Mouse (Mus musculus) naive thymus-derived CD4-positive, alpha-beta T cell, adult 2 months (primary cell): ENCODE measurements around the gene Mical3.

Experiments used
- DNase-seq: peaks from one replicate; pipeline ENCODE4 v3.0.0-alpha.2; 2011; ENCODE audit warnings: low read depth

Mical3 gene

GRCm38 (mm10) chr6:121084050-121084480, 46.7 kb downstream of the Mical3 start:
- DNase-seq: no peak

- DNase-seq: no peak
Measured at GRCm38 (mm10) chr6:121082094-121082473, 48.7 kb downstream of the Mical3 start.

- no peak for DNase-seq
Measured at GRCm38 (mm10) chr6:121081288-121082093, 49.3 kb downstream of the Mical3 start.

GRCm38 (mm10) chr6:121078175-121078574, 52.6 kb downstream of the Mical3 start:
- no peak for DNase-seq

- no peak for DNase-seq
Measured at GRCm38 (mm10) chr6:121076929-121077566, 53.8 kb downstream of the Mical3 start.

GRCm38 (mm10) chr6:121075763-121076162, 55.0 kb downstream of the Mical3 start:
- no peak for DNase-seq

- no peak for DNase-seq
Measured at GRCm38 (mm10) chr6:121073312-121073711, 57.5 kb downstream of the Mical3 start.

GRCm38 (mm10) chr6:121072615-121073014, 58.2 kb downstream of the Mical3 start:
- DNase-seq: no peak

- peak; percentile 41 for DNase-seq
Measured at GRCm38 (mm10) chr6:121070584-121071230, 60.1 kb downstream of the Mical3 start.

GRCm38 (mm10) chr6:121069156-121069555, 61.6 kb downstream of the Mical3 start:
- DNase-seq: no peak

- DNase-seq: no peak
Measured at GRCm38 (mm10) chr6:121068087-121068464, 62.7 kb downstream of the Mical3 start.

GRCm38 (mm10) chr6:121067426-121068086, 63.2 kb downstream of the Mical3 start:
- DNase-seq: no peak

GRCm38 (mm10) chr6:121066761-121067160, 64.0 kb downstream of the Mical3 start:
- DNase-seq: no peak

- peak; percentile 40 for DNase-seq
Measured at GRCm38 (mm10) chr6:121064356-121065015, 66.3 kb downstream of the Mical3 start.

- peak; percentile 36 for DNase-seq
Measured at GRCm38 (mm10) chr6:121063771-121064170, 67.0 kb downstream of the Mical3 start.

- DNase-seq: peak; percentile 81
Measured at GRCm38 (mm10) chr6:121062891-121063408, 67.8 kb downstream of the Mical3 start.

GRCm38 (mm10) chr6:121058039-121058438, 72.8 kb downstream of the Mical3 start:
- peak; percentile 60 for DNase-seq

- DNase-seq: no peak
Measured at GRCm38 (mm10) chr6:121057181-121057956, 73.4 kb downstream of the Mical3 start.

GRCm38 (mm10) chr6:121055496-121055895, 75.3 kb downstream of the Mical3 start:
- no peak for DNase-seq

- DNase-seq: no peak
Measured at GRCm38 (mm10) chr6:121054908-121055307, 75.9 kb downstream of the Mical3 start.

- DNase-seq: no peak
Measured at GRCm38 (mm10) chr6:121054340-121054739, 76.5 kb downstream of the Mical3 start.
